Mouse (Mus musculus) CH12.LX (cell line): Measurements from ENCODE around the gene Slc25a11. TPM values are rescaled to one million over a fixed set of nuclear protein-coding genes. Genes with fewer than 3 reads are reported as not detected.

ENCODE experiments used
- DNase-seq: peaks from one replicate; pipeline ENCODE4 v3.0.0-alpha.2; 2013; ENCODE audit errors: extremely low read depth
- H3K27ac ChIP-seq: 2 replicates; pipeline ENCODE4 v1.5.1; 2012; ENCODE audit warnings: low read depth, mild to moderate bottlenecking, control low read depth, moderate library complexity; ENCODE audit not compliant: insufficient read depth
- H3K27me3 ChIP-seq: replicated peaks from 2 replicates; pipeline ENCODE3; 2012; ENCODE audit warnings: inconsistent platforms
- H3K36me3 ChIP-seq, 2 experiments: replicated peaks in 1 of 2; 2 replicates each; pipeline versions ENCODE3 to v1.6.1; 2012; ENCODE audit warnings: inconsistent platforms in 1 of 2, low read length in 1 of 2, mild to moderate bottlenecking in 1 of 2, mixed read lengths in 1 of 2, moderate library complexity in 1 of 2; ENCODE audit not compliant: control insufficient read depth in 1 of 2, insufficient read depth in 1 of 2
- H3K4me1 ChIP-seq, 2 experiments: 2 replicates each; pipeline ENCODE4 v1.6.1; 2012; ENCODE audit warnings: inconsistent platforms in 1 of 2, moderate library complexity in 1 of 2; ENCODE audit not compliant: insufficient read depth in 2 of 2, control insufficient read depth in 1 of 2
- H3K4me2 ChIP-seq: 2 replicates; pipeline ENCODE4 v1.6.1; 2012; ENCODE audit warnings: low read depth, mild to moderate bottlenecking, control low read depth; ENCODE audit not compliant: poor library complexity, insufficient read depth, severe bottlenecking
- H3K4me3 ChIP-seq, 3 experiments: fragments of 150-350 bp in 1 of 3; sonication (generic) in 1 of 3; replicated peaks in 1 of 3; 2 replicates each; pipeline versions ENCODE3 to v1.5.1; 2011 to 2012; ENCODE audit warnings: low read depth in 2 of 3, low read length in 2 of 3, mild to moderate bottlenecking in 2 of 3, moderate library complexity in 2 of 3, control low read depth in 1 of 3, improper control_type of control experiment in 1 of 3, inconsistent platforms in 1 of 3, mixed read lengths in 1 of 3; ENCODE audit not compliant: poor library complexity in 1 of 3
- H3K79me2 ChIP-seq: replicated peaks from 2 replicates; pipeline ENCODE4 v1.6.1; 2012; ENCODE audit warnings: mild to moderate bottlenecking, moderate library complexity; ENCODE audit not compliant: control insufficient read depth, poor library complexity, insufficient read depth, severe bottlenecking; ENCODE audit errors: extremely low read depth
- H3K9ac ChIP-seq: 2 replicates; pipeline ENCODE4 v1.6.1; 2012; ENCODE audit warnings: low read depth, mild to moderate bottlenecking, control low read depth, moderate library complexity; ENCODE audit not compliant: insufficient read depth
- H3K9me3 ChIP-seq: replicated peaks from 2 replicates; pipeline ENCODE3; 2012; ENCODE audit warnings: low read length, inconsistent platforms, mixed read lengths
- CHD1 ChIP-seq: IDR thresholded peaks from 2 replicates; pipeline ENCODE4 v1.6.1; 2012; ENCODE audit warnings: low read depth, low read length, improper control_type of control experiment, inconsistent platforms
- CHD2 ChIP-seq: IDR thresholded peaks from 2 replicates; pipeline ENCODE4 v1.6.1; 2011; ENCODE audit warnings: low read length, improper control_type of control experiment
- CTCF ChIP-seq, 2 experiments: IDR thresholded peaks in 1 of 2; conservative IDR thresholded peaks in 1 of 2; 2 replicates each; pipeline ENCODE4 v1.5.1; 2011 to 2012; ENCODE audit warnings: low read depth in 2 of 2, low read length in 2 of 2, improper control_type of control experiment in 1 of 2, inconsistent platforms in 1 of 2, mild to moderate bottlenecking in 1 of 2, moderate library complexity in 1 of 2
- ELF1 ChIP-seq: IDR thresholded peaks from 2 replicates; pipeline ENCODE4 v1.6.1; 2014; ENCODE audit warnings: low read depth, mild to moderate bottlenecking, inconsistent platforms, low read length, improper control_type of control experiment
- EP300 ChIP-seq: IDR thresholded peaks from 2 replicates; pipeline ENCODE4 v1.6.1; 2011; ENCODE audit warnings: low read length, improper control_type of control experiment
- ETS1 ChIP-seq: conservative IDR thresholded peaks from 2 replicates; pipeline ENCODE4 v1.6.1; 2012; ENCODE audit warnings: low read depth, mild to moderate bottlenecking, inconsistent platforms, low read length, improper control_type of control experiment, moderate library complexity
- GABPA ChIP-seq: IDR thresholded peaks from 2 replicates; pipeline ENCODE4 v1.6.1; 2012; ENCODE audit warnings: low read depth, low read length, improper control_type of control experiment, inconsistent platforms; ENCODE audit not compliant: insufficient replicate concordance
- JUN ChIP-seq: IDR thresholded peaks from 2 replicates; pipeline ENCODE4 v1.6.1; 2011; ENCODE audit warnings: low read depth, mild to moderate bottlenecking, low read length, improper control_type of control experiment, moderate library complexity; ENCODE audit not compliant: insufficient read depth
- JUND ChIP-seq: conservative IDR thresholded peaks from 2 replicates; pipeline ENCODE4 v1.6.1; 2011; ENCODE audit warnings: low read depth, low read length, improper control_type of control experiment
- MAFK ChIP-seq: IDR thresholded peaks from 2 replicates; pipeline ENCODE4 v1.6.1; 2011; ENCODE audit warnings: low read length, improper control_type of control experiment; ENCODE audit not compliant: insufficient replicate concordance
- MAZ ChIP-seq: IDR thresholded peaks from 2 replicates; pipeline ENCODE4 v1.6.1; 2012; ENCODE audit warnings: low read depth, mild to moderate bottlenecking, inconsistent platforms, low read length, improper control_type of control experiment, moderate library complexity
- MEF2A ChIP-seq: IDR thresholded peaks from 2 replicates; pipeline ENCODE4 v1.6.1; 2014; ENCODE audit warnings: low read depth, mild to moderate bottlenecking, inconsistent platforms, low read length, improper control_type of control experiment, borderline replicate concordance
- MXI1 ChIP-seq: IDR thresholded peaks from 2 replicates; pipeline ENCODE4 v1.6.1; 2011; ENCODE audit warnings: mild to moderate bottlenecking, low read depth, low read length, improper control_type of control experiment
- NELFE ChIP-seq: IDR thresholded peaks from 2 replicates; pipeline ENCODE4 v1.6.1; 2011; ENCODE audit warnings: low read depth, low read length, improper control_type of control experiment
- NRF1 ChIP-seq: IDR thresholded peaks from 2 replicates; pipeline ENCODE4 v1.6.1; 2014; ENCODE audit warnings: low read depth, mild to moderate bottlenecking, inconsistent platforms, low read length, improper control_type of control experiment, moderate library complexity
- POLR2A ChIP-seq: IDR thresholded peaks from 2 replicates; pipeline ENCODE4 v1.6.1; 2011; ENCODE audit warnings: low read depth, mild to moderate bottlenecking, improper control_type of control experiment, low read length
- POLR2AphosphoS2 ChIP-seq: IDR thresholded peaks from 2 replicates; pipeline ENCODE4 v1.6.1; 2011; ENCODE audit warnings: low read depth, low read length, improper control_type of control experiment
- SIN3A ChIP-seq: IDR thresholded peaks from 2 replicates; pipeline ENCODE4 v1.6.1; 2012; ENCODE audit warnings: low read length, improper control_type of control experiment, inconsistent platforms
- TCF12 ChIP-seq: IDR thresholded peaks from 2 replicates; pipeline ENCODE4 v1.6.1; 2014; ENCODE audit warnings: low read depth, mild to moderate bottlenecking, inconsistent platforms, low read length, improper control_type of control experiment
- USF1 ChIP-seq: IDR thresholded peaks from 2 replicates; pipeline ENCODE4 v1.6.1; 2014; ENCODE audit warnings: low read depth, mild to moderate bottlenecking, inconsistent platforms, low read length, improper control_type of control experiment
- USF2 ChIP-seq: conservative IDR thresholded peaks from 2 replicates; pipeline ENCODE4 v1.6.1; 2011; ENCODE audit warnings: low read depth, low read length, improper control_type of control experiment
- ZKSCAN1 ChIP-seq: IDR thresholded peaks from 2 replicates; pipeline ENCODE4 v1.6.1; 2012; ENCODE audit warnings: low read depth, inconsistent platforms, low read length, improper control_type of control experiment, borderline replicate concordance
- ZMIZ1 ChIP-seq: IDR thresholded peaks from 2 replicates; pipeline ENCODE4 v1.6.1; 2012; ENCODE audit warnings: low read depth, mild to moderate bottlenecking, inconsistent platforms, low read length, improper control_type of control experiment
- ZNF384 ChIP-seq: IDR thresholded peaks from 2 replicates; pipeline ENCODE4 v1.6.1; 2012; ENCODE audit warnings: low read depth, low read length, improper control_type of control experiment, inconsistent platforms
- dilution Hi-C: fragments of 300-500 bp; cut with MboI; formaldehyde crosslinking; loops from 2 replicates; pipeline ENCODE4 v1.14.3; 2020; ENCODE audit warnings: low sequenced_read_pairs; ENCODE audit not compliant: extremely low pct_unique_long_range_greater_than_20kb, extremely low pct_ligation_motif_present
- in situ Hi-C: fragments of 300-500 bp; cut with MboI; formaldehyde crosslinking; loops from 3 replicates; pipeline ENCODE4 v1.14.3; 2019; ENCODE audit warnings: low sequenced_read_pairs, low pct_ligation_motif_present, low pct_unique_long_range_greater_than_20kb, mixed read lengths
- polyA plus RNA-seq: library from polyadenylated mRNA; unstranded; fragments of >175 nt; gene quantifications from 2 replicates; pipeline ENCODE4 v1.2.1, GENCODE M21; 2012; ENCODE audit warnings: low read depth; ENCODE audit not compliant: insufficient read length
- total RNA-seq, 2 experiments: library from RNA; depleted of rRNA; stranded (reverse); fragments of 300-350 nt in 1 of 2; fragments of >200 nt in 1 of 2; gene quantifications; 2 replicates each; pipeline ENCODE4 v1.2.3; 2012 to 2014

Gene Slc25a11
- total and polyA plus RNA-seq, 3 experiments, result 99.0 to 135 (median 132) TPM

GRCm38 (mm10) chr11:70644564-70645103, 2.6 kb downstream of the Slc25a11 start:
- H3K9ac ChIP-seq, result no peak overlapping the region
- in situ Hi-C loops, result no loop called here
- H3K4me1 ChIP-seq, result peaks cover 15 to 28% of the 10 kb centered on the region in 2 experiments
- no peak overlapping the region for H3K4me3 ChIP-seq
- TF ChIP-seq ZMIZ1 (no peak), NELFE (no peak), JUN (no peak), MXI1 (no peak)
- TF ChIP-seq, all 38 proteins: peak for 0
- no peak overlapping the region for H3K27ac ChIP-seq
- H3K79me2 ChIP-seq, result peaks cover 28% of the 10 kb centered on the region
- no peak for DNase-seq
- no peaks in the 10 kb centered on the region for H3K27me3 ChIP-seq
- dilution Hi-C loops, result no loop called here
- H3K9me3 ChIP-seq, result no peaks in the 10 kb centered on the region
- no peak overlapping the region for H3K4me2 ChIP-seq
- peaks cover 20 to 59% of the 10 kb centered on the region in 2 experiments for H3K36me3 ChIP-seq

- Histone ChIP-seq H3K9me3 (no peaks in the 10 kb centered on the region), H3K27me3 (no peaks in the 10 kb centered on the region), H3K4me1 (peaks cover 8 to 13% of the 10 kb centered on the region in 2 experiments), H3K79me2 (peaks cover 12% of the 10 kb centered on the region), H3K27ac (no peak overlapping the region), H3K36me3 (peaks cover 11 to 48% of the 10 kb centered on the region in 2 experiments), H3K4me2 (no peak overlapping the region), H3K4me3 (no peak overlapping the region), H3K9ac (no peak overlapping the region)
- DNase-seq, result no peak
- dilution Hi-C loops, result no loop called here
- in situ Hi-C loops, result no loop called here
- TF ChIP-seq ZNF384 (no peak), CHD1 (no peak), ZKSCAN1 (no peak), JUND (no peak), NRF1 (no peak), USF2 (no peak), EP300 (no peak), CHD2 (no peak), POLR2A (no peak), POLR2AphosphoS2 (no peak; the same call in 1 of the 2 replicates), MAZ (no peak), SIN3A (no peak)
Observed at GRCm38 (mm10) chr11:70643051-70643450, 4.2 kb downstream of the Slc25a11 start.

GRCm38 (mm10) chr11:70641241-70641640, 6.0 kb downstream of the Slc25a11 start:
- peaks cover 8 to 13% of the 10 kb centered on the region in 2 experiments for H3K4me1 ChIP-seq
- H3K9me3 ChIP-seq, result no peaks in the 10 kb centered on the region
- no peak for TF ChIP-seq MAFK
- no peak for TF ChIP-seq ZKSCAN1
- TF ChIP-seq ETS1, result no peak
- no peak for TF ChIP-seq ELF1
- no peak for TF ChIP-seq ZNF384
- TF ChIP-seq POLR2A, result no peak
- TF ChIP-seq GABPA, result no peak
- TF ChIP-seq TCF12, result no peak
- no peak for TF ChIP-seq MEF2A
- TF ChIP-seq CTCF (conservative IDR thresholded peaks at IDR 0.05 in 1 of 2, IDR thresholded peaks at IDR 0.05 in 1 of 2; ENCODE audit: low read depth in 2 of 2, low read length in 2 of 2), result no peak
- no peak for TF ChIP-seq USF1
- DNase-seq, result no peak
- dilution Hi-C loops, result no loop called here
- H3K4me2 ChIP-seq, result no peak overlapping the region
- H3K4me3 ChIP-seq, result no peak overlapping the region
- H3K36me3 ChIP-seq, result peaks cover 11 to 48% of the 10 kb centered on the region in 2 experiments
- no peak overlapping the region for H3K9ac ChIP-seq
- H3K79me2 ChIP-seq, result peaks cover 6% of the 10 kb centered on the region; the same call in 1 of the 2 replicates
- H3K27ac ChIP-seq, result no peak overlapping the region
- in situ Hi-C loops, result no loop called here
- H3K27me3 ChIP-seq, result no peaks in the 10 kb centered on the region
